ENCODE assay signal across 10 mouse cellular contexts in genomic region chr12:28889068-28889674, GRCm38 (mm10).
A peak's percentile ranks its signal among the peaks of the same experiment; 100 is the strongest.
DNase-seq lines count a peak whose midpoint lies in the region; ATAC-seq lines count a peak whose summit lies in the region.
"Had no signal": no experiment of that assay in that cellular context is flagged by ENCODE, and none has a peak within 500 bp of the region (broad histone marks: within the 10 kb centered on the region; RNA-seq: fewer than 3 reads in every experiment).

No protein-coding gene starts in this region.

- H3K27me3 ChIP-seq in hindbrain, embryonic 14.5 days (ENCODE audit: control insufficient read depth, insufficient read depth, low read length): no peaks in the 10 kb centered on the region
- no peaks in the 10 kb centered on the region for H3K27me3 ChIP-seq in neural tube, embryonic 14.5 days (ENCODE audit: control insufficient read depth, insufficient read depth, low read length)
- H3K27me3 ChIP-seq: stomach, embryonic 15.5 days had no signal

- ATAC-seq in hindbrain, embryonic 14.5 days (ENCODE audit: low FRiP score): peak; percentile 72; the same call in 1 of the 2 replicates
- ATAC-seq in neural tube, embryonic 14.5 days (ENCODE audit: low read depth): peak; percentile 78; the same call in 1 of the 2 replicates

- peak; percentile 45 to 62 for DNase-seq in kidney, postnatal 4 days
- DNase-seq in kidney, adult 9 months: no peak
- peak; percentile 42 for DNase-seq in embryo, embryonic 11 days
- no peak for DNase-seq in hindbrain, embryonic 14.5 days (ENCODE audit: low spot score)
- no peak for DNase-seq in left cerebral cortex, adult 9 months (ENCODE audit: low spot score in 2 of 2)
- DNase-seq in adipocyte (ENCODE audit: low spot score): no peak
- DNase-seq: heart, postnatal 4 days had no signal

- H3K9me3 ChIP-seq in hindbrain, embryonic 14.5 days (ENCODE audit: control insufficient read depth, low read length): no peaks in the 10 kb centered on the region
- H3K9me3 ChIP-seq in neural tube, embryonic 14.5 days (ENCODE audit: control insufficient read depth, low read length): no peaks in the 10 kb centered on the region
- H3K9me3 ChIP-seq: limb, embryonic 15.5 days; stomach, embryonic 15.5 days had no signal

- H3K4me3 ChIP-seq in hindbrain, embryonic 14.5 days (replicated peaks; ENCODE audit: low read length): no peak overlapping the region
- no peak overlapping the region for H3K4me3 ChIP-seq in neural tube, embryonic 14.5 days (ENCODE audit: low read depth, low read length)
- H3K4me3 ChIP-seq: limb, embryonic 15.5 days; stomach, embryonic 15.5 days had no signal

- 25% methylated on average over 7 of the region's 7 CpGs for WGBS in hindbrain, embryonic 14.5 days
- WGBS in neural tube, embryonic 14.5 days: 28% methylated on average over 7 of the region's 7 CpGs

- H3K4me1 ChIP-seq in hindbrain, embryonic 14.5 days (replicated peaks; ENCODE audit: control insufficient read depth, insufficient read depth, low read length): peaks cover 22% of the 10 kb centered on the region
- peaks cover 9% of the 10 kb centered on the region; the same call in 1 of the 2 replicates for H3K4me1 ChIP-seq in neural tube, embryonic 14.5 days (ENCODE audit: control insufficient read depth, insufficient read depth, low read length)
- H3K4me1 ChIP-seq: limb, embryonic 15.5 days; stomach, embryonic 15.5 days had no signal

- H3K27ac ChIP-seq in hindbrain, embryonic 14.5 days: peak overlapping the region; percentile 79
- H3K27ac ChIP-seq in neural tube, embryonic 14.5 days (ENCODE audit: low read depth, low read length): peak overlapping the region; percentile 71; the same call in 1 of the 2 replicates
- H3K27ac ChIP-seq: limb, embryonic 15.5 days; stomach, embryonic 15.5 days had no signal

- H3K9ac ChIP-seq in hindbrain, embryonic 14.5 days: 0 out of 2 replicates have a peak overlapping the region, but pooled peaks have one; percentile 14
- H3K9ac ChIP-seq in neural tube, embryonic 14.5 days (replicated peaks; ENCODE audit: low read depth, low read length): no peak overlapping the region
- H3K9ac ChIP-seq: limb, embryonic 15.5 days; stomach, embryonic 15.5 days had no signal

- no peaks in the 10 kb centered on the region for H3K36me3 ChIP-seq in hindbrain, embryonic 14.5 days (replicated peaks; ENCODE audit: control insufficient read depth, insufficient read depth)
- H3K36me3 ChIP-seq in neural tube, embryonic 14.5 days (ENCODE audit: control insufficient read depth, insufficient read depth, low read length): no peaks in the 10 kb centered on the region
- H3K36me3 ChIP-seq: limb, embryonic 15.5 days; stomach, embryonic 15.5 days had no signal

- no peak overlapping the region for H3K4me2 ChIP-seq in hindbrain, embryonic 14.5 days (replicated peaks)
- no peak overlapping the region for H3K4me2 ChIP-seq in neural tube, embryonic 14.5 days (ENCODE audit: low read depth, low read length)
- H3K4me2 ChIP-seq: limb, embryonic 15.5 days; stomach, embryonic 15.5 days had no signal

Comparison
In these comparisons a context has a peak if more than half of its experiments do, and no peak if none do; other contexts are left out.
1. DNase-seq: peak in kidney, postnatal 4 days (2 of 2) and embryo, embryonic 11 days (single experiment); none in kidney, adult 9 months (single experiment), hindbrain, embryonic 14.5 days (single experiment), left cerebral cortex, adult 9 months (0 of 2) and adipocyte (single experiment).